Mouse (Mus musculus): ENCODE measurements around the gene Pinlyp. TPM values are rescaled to one million over a fixed set of nuclear protein-coding genes. Genes with fewer than 3 reads are reported as not detected.

The Pinlyp gene
- total and polyA plus RNA-seq, 2 experiments, result not detected

DNA sequence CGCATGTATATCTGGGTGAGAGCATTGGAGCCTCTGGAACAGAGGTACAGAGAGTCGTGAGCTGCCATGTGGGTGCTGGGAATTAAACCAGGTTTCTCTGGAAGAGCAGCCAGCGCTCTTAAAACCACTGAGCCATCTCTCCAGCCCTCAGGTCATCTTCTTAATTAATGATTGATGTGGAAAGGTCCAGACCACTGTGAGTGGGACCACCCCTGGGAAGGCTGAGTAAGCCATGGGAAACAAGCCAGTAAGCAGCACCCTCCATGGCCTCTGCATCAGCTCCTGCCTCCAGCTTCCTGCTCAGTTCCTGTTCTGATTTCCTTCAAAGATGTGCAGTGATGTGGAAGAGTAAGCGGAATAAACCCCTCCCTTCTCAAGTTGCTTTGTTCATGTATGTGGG lies 46.2 kb upstream of the Pinlyp start:
- no peaks in the 10 kb centered on the region for H3K27me3 ChIP-seq (ENCODE audit: control insufficient read depth, insufficient read depth, low read length)
- H3K79me2 ChIP-seq (ENCODE audit: control insufficient read depth, insufficient read depth, low read length), result peaks cover 4% of the 10 kb centered on the region; the same call in 1 of the 2 replicates
- peaks cover 8% of the 10 kb centered on the region for H3K4me1 ChIP-seq (ENCODE audit: control insufficient read depth, insufficient read depth, low read length)
- no peak overlapping the region for H3K9ac ChIP-seq (ENCODE audit: low read depth, low read length)
- 60% methylated on average over 4 of the region's 4 CpGs for WGBS
- no peaks in the 10 kb centered on the region for H3K36me3 ChIP-seq (ENCODE audit: control insufficient read depth, insufficient read depth, low read length)
- H3K27ac ChIP-seq (replicated peaks; ENCODE audit: insufficient read depth, low read depth, low read length), result no peak overlapping the region
- no peak overlapping the region for H3K4me3 ChIP-seq (ENCODE audit: insufficient read depth, low read depth, low read length)
- no peak for DNase-seq (ENCODE audit: extremely low read depth, low read depth, low spot score)
- no peak for TF ChIP-seq POLR2A (IDR thresholded peaks at IDR 0.05; ENCODE audit: extremely low read depth, insufficient read depth, low read length)
- TF ChIP-seq CTCF (IDR thresholded peaks at IDR 0.05; ENCODE audit: low read depth, low read length), result no peak

DNA sequence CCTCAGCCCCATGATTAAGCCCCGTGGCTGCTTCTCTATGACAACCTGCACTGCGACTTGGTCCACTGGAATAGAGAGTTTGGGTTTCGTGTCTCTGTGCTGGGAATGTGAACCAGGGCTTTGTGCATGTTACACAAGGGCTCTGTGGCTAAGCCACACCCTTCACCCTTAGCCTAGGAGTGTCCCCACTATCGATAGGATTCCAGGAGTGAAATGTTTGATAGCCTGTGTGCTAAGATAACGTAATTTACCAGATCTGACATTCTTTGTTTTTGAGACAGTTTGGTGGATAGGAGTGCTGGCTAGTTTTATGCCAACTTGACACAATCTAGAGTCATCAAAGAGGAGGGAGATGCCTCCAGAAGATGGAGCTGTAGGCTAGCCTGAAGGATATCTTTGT lies 45.8 kb upstream of the Pinlyp start:
- H3K4me3 ChIP-seq (ENCODE audit: insufficient read depth, low read depth, low read length), result no peak overlapping the region
- no peaks in the 10 kb centered on the region for H3K27me3 ChIP-seq (ENCODE audit: control insufficient read depth, insufficient read depth, low read length)
- H3K79me2 ChIP-seq (ENCODE audit: control insufficient read depth, insufficient read depth, low read length), result peaks cover 4% of the 10 kb centered on the region; the same call in 1 of the 2 replicates
- 60% methylated on average over 5 of the region's 5 CpGs for WGBS
- no peak for DNase-seq (ENCODE audit: extremely low read depth, low read depth, low spot score)
- peaks cover 8% of the 10 kb centered on the region for H3K4me1 ChIP-seq (ENCODE audit: control insufficient read depth, insufficient read depth, low read length)
- no peak overlapping the region for H3K27ac ChIP-seq (replicated peaks; ENCODE audit: insufficient read depth, low read depth, low read length)
- no peaks in the 10 kb centered on the region for H3K36me3 ChIP-seq (ENCODE audit: control insufficient read depth, insufficient read depth, low read length)
- TF ChIP-seq CTCF (IDR thresholded peaks at IDR 0.05; ENCODE audit: low read depth, low read length) (no peak), POLR2A (IDR thresholded peaks at IDR 0.05; ENCODE audit: extremely low read depth, insufficient read depth, low read length) (no peak)
- H3K9ac ChIP-seq (ENCODE audit: low read depth, low read length), result no peak overlapping the region

DNA sequence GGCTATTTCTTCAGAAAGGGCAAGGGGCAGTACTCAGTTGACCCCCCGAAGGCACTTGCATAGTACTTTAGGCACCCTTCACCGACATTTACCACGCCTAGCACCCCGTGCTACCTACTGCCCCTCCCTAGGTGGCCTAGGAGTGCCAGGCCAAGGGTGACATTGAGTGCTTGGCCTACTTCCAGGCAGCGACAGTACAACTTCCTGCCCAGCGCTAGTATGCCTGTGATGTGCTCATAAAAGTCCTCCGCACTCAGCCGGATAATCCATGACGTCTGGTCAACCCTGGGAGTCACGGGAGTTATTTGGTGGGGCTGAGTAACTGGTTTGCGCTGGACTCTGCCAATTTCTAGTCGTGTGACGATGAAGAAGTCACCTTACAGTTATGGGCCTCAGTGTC lies 42.4 kb upstream of the Pinlyp start:
- no peak overlapping the region for H3K4me3 ChIP-seq (ENCODE audit: insufficient read depth, low read depth, low read length)
- WGBS, result 37% methylated on average over 13 of the region's 13 CpGs
- DNase-seq (ENCODE audit: extremely low read depth, low read depth, low spot score), result peak; percentile 72
- H3K9ac ChIP-seq (ENCODE audit: low read depth, low read length), result no peak overlapping the region
- TF ChIP-seq CTCF (IDR thresholded peaks at IDR 0.05; ENCODE audit: low read depth, low read length) (no peak), POLR2A (IDR thresholded peaks at IDR 0.05; ENCODE audit: extremely low read depth, insufficient read depth, low read length) (no peak)
- H3K36me3 ChIP-seq (ENCODE audit: control insufficient read depth, insufficient read depth, low read length), result no peaks in the 10 kb centered on the region
- H3K79me2 ChIP-seq (ENCODE audit: control insufficient read depth, insufficient read depth, low read length), result no peaks in the 10 kb centered on the region
- H3K27ac ChIP-seq (replicated peaks; ENCODE audit: insufficient read depth, low read depth, low read length), result no peak overlapping the region
- peaks cover 3% of the 10 kb centered on the region; the same call in 1 of the 2 replicates for H3K27me3 ChIP-seq (ENCODE audit: control insufficient read depth, insufficient read depth, low read length)
- H3K4me1 ChIP-seq (ENCODE audit: control insufficient read depth, insufficient read depth, low read length), result peaks cover 1% of the 10 kb centered on the region; the same call in 1 of the 2 replicates

DNA sequence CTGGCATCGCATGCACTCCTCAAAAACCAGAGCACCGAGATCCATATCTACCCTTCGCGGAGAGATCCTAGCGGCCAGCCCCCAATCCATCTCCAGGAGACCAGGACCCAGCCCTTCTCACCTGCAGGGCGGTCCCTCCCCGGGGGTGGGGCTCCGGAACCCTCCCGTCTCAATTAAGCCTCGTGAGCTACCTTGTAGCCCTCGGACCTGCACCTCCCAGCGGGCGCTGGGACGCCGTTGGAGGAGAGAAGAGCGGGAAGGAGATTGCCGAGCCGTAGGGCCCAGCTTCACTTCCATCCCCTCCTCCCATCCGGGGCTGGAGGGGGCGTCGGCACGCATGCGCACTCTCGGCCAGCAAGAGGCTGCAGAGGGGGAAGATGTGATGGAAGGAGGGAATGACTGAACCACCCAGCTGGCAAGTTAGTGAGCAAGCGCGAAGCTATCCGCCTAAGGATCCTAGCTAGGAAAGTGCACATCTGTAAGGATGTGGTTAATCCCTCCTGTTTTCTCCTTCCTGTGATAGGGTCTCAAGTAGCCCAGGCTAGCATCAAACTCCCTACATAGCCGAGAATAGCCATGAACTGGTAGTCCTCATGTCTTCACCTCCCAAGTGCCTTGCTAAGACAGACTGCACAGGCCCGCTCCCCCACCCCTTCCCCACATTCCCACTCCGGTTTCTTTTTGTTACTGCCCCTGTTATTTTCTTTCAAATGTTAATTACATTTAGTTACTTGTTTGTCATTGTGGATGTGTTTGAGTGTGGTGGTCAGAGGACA lies 41.6 kb upstream of the Pinlyp start, which contains the start of the genes Ethe1 and Zfp575:
TSS of gene Ethe1 (plus strand) at position 214 of the 776 bp plus-strand sequence.
TSS of gene Zfp575 (minus strand) at position 312 of the 776 bp plus-strand sequence.
- DNase-seq (ENCODE audit: extremely low read depth, low read depth, low spot score), result no peak
- TF ChIP-seq POLR2A (IDR thresholded peaks at IDR 0.05; ENCODE audit: extremely low read depth, insufficient read depth, low read length), result no peak
- no peak for TF ChIP-seq CTCF (IDR thresholded peaks at IDR 0.05; ENCODE audit: low read depth, low read length)
- peak within 1 kb of the TSS; percentile 32; the same call in 1 of the 2 replicates for H3K4me3 ChIP-seq (ENCODE audit: insufficient read depth, low read depth, low read length)
- H3K4me1 ChIP-seq (ENCODE audit: control insufficient read depth, insufficient read depth, low read length), result no peaks in the 10 kb centered on the region; the same call in 1 of the 2 replicates
- H3K27me3 ChIP-seq (ENCODE audit: control insufficient read depth, insufficient read depth, low read length), result peaks cover 3% of the 10 kb centered on the region; the same call in 1 of the 2 replicates
- WGBS, result 25% methylated on average over 30 of the region's 30 CpGs
- H3K36me3 ChIP-seq (ENCODE audit: control insufficient read depth, insufficient read depth, low read length), result no peaks in the 10 kb centered on the region
- H3K27ac ChIP-seq (replicated peaks; ENCODE audit: insufficient read depth, low read depth, low read length), result no peak within 1 kb of the TSS
- peak within 1 kb of the TSS; percentile 21; the same call in 1 of the 2 replicates for H3K9ac ChIP-seq (ENCODE audit: low read depth, low read length)
- no peaks in the 10 kb centered on the region for H3K79me2 ChIP-seq (ENCODE audit: control insufficient read depth, insufficient read depth, low read length)

DNA sequence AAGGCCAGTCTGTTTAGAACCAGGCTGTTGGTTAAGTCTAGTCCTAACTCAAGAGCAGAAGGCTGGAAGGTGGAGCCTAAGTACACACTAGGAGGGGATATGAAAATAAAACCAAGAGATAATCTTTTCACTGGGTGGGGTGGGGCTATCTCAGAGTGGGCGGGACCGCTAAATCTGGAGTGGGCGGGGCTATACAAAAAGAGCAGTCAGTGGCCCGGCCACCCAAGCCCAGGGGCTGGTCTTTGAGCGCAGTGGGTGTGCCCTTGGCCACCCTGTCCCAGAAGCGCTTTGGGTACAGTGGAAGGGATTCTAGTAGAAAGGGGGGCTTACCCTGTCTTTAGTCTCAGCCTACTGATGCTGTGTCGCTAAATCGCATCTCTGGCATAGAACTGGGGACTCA lies 40.9 kb upstream of the Pinlyp start:
- peaks cover 3% of the 10 kb centered on the region; the same call in 1 of the 2 replicates for H3K27me3 ChIP-seq (ENCODE audit: control insufficient read depth, insufficient read depth, low read length)
- TF ChIP-seq POLR2A (IDR thresholded peaks at IDR 0.05; ENCODE audit: extremely low read depth, insufficient read depth, low read length) (no peak), CTCF (IDR thresholded peaks at IDR 0.05; ENCODE audit: low read depth, low read length) (no peak)
- no peak for DNase-seq (ENCODE audit: extremely low read depth, low read depth, low spot score)
- no peak overlapping the region for H3K4me3 ChIP-seq (ENCODE audit: insufficient read depth, low read depth, low read length)
- H3K36me3 ChIP-seq (ENCODE audit: control insufficient read depth, insufficient read depth, low read length), result no peaks in the 10 kb centered on the region
- WGBS, result 25% methylated on average over 8 of the region's 8 CpGs
- H3K79me2 ChIP-seq (ENCODE audit: control insufficient read depth, insufficient read depth, low read length), result no peaks in the 10 kb centered on the region
- no peaks in the 10 kb centered on the region; the same call in 1 of the 2 replicates for H3K4me1 ChIP-seq (ENCODE audit: control insufficient read depth, insufficient read depth, low read length)
- no peak overlapping the region for H3K27ac ChIP-seq (replicated peaks; ENCODE audit: insufficient read depth, low read depth, low read length)
- no peak overlapping the region for H3K9ac ChIP-seq (ENCODE audit: low read depth, low read length)

DNA sequence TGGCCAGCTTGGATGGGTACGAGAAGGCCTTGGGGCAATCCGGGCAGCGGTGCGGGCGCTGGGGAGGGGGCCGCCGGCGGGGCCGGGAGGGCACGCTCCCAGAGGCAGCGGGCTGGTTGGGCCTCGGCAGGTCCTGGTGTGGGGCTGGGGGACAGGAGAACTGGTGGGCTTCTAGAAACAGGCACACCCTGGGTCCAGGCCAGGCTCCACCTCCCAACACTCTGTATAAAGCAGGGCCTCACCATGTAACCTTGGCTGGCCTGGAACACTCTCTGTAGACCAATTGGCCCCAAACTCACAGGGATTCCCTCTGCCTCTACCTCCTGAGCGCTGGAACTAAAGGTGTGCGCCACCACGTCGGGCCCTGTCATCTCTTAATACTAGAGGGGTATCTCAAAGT lies 40.1 kb upstream of the Pinlyp start:
- Histone ChIP-seq H3K4me1 (ENCODE audit: control insufficient read depth, insufficient read depth, low read length) (no peaks in the 10 kb centered on the region; the same call in 1 of the 2 replicates), H3K27me3 (ENCODE audit: control insufficient read depth, insufficient read depth, low read length) (peaks cover 3% of the 10 kb centered on the region; the same call in 1 of the 2 replicates), H3K4me3 (ENCODE audit: insufficient read depth, low read depth, low read length) (no peak overlapping the region), H3K9ac (ENCODE audit: low read depth, low read length) (no peak overlapping the region), H3K27ac (replicated peaks; ENCODE audit: insufficient read depth, low read depth, low read length) (no peak overlapping the region), H3K79me2 (ENCODE audit: control insufficient read depth, insufficient read depth, low read length) (no peaks in the 10 kb centered on the region), H3K36me3 (ENCODE audit: control insufficient read depth, insufficient read depth, low read length) (no peaks in the 10 kb centered on the region)
- 54% methylated on average over 16 of the region's 16 CpGs for WGBS
- DNase-seq (ENCODE audit: extremely low read depth, low read depth, low spot score), result no peak
- TF ChIP-seq CTCF (IDR thresholded peaks at IDR 0.05; ENCODE audit: low read depth, low read length), result no peak
- no peak for TF ChIP-seq POLR2A (IDR thresholded peaks at IDR 0.05; ENCODE audit: extremely low read depth, insufficient read depth, low read length)

Data from liver, adult 2 months (tissue).